Mouse (Mus musculus) heart, postnatal 4 days (tissue): ENCODE measurements around the gene Uvrag. TPM values are rescaled to one million over a fixed set of nuclear protein-coding genes. Genes with fewer than 3 reads are reported as not detected.

ENCODE experiments used
- DNase-seq: peaks from one replicate; pipeline ENCODE4 v3.0.0; 2021
- total RNA-seq, 2 experiments: library from RNA; stranded (reverse); gene quantifications; 2 replicates each; pipeline ENCODE4 v1.2.3; 2021

Uvrag gene
- total RNA-seq, 2 experiments from 2014 or later: 33.2 to 34.5 TPM

DNA sequence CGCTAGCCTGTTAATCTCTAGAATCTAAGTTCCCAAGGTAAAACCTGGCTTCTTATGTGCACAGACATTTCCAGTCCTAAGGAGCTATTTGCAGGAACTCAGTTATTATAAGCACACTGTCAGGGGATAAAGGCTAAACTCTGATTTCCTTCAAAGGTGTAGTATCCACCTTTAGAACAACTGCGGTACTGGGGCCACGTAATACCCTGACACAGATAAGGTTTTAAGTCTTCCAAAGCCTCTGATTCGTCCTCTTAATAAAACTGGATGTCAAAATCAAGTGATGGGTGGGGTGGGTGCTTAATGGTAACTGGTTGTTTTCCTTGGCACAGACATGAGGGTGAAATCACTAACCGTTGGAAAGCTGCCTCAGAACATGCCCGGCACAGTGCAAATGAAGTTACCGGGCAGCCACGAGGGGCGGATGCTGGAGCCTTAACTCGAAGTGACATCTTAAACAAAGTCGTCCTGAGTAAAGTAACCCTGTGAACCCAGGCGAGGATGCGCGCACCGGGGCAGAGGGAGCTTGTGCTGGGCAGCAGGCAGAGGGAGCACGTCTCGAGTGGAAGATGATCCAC lies 83.8 kb downstream of the Uvrag start:
- no peak for DNase-seq

DNA sequence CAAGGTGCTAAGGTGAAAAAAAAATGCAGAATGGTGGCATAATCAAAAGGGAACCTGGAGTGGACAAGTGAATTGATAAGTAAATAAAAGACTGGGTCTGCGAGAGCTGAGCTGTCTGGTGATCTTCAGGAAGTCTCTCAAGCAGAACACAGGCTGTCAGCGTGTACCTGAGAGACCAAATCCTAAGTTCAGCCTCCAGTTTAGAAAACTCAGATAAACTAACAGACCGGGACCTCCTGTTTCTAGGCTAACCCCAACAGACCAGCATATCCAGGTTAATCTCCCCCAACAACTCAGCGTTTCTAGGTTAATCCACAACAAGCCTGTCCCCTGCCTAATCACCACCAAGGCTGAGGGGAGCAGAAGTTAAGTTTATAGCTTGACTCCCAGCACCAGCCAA lies 87.3 kb downstream of the Uvrag start:
- no peak for DNase-seq

DNA sequence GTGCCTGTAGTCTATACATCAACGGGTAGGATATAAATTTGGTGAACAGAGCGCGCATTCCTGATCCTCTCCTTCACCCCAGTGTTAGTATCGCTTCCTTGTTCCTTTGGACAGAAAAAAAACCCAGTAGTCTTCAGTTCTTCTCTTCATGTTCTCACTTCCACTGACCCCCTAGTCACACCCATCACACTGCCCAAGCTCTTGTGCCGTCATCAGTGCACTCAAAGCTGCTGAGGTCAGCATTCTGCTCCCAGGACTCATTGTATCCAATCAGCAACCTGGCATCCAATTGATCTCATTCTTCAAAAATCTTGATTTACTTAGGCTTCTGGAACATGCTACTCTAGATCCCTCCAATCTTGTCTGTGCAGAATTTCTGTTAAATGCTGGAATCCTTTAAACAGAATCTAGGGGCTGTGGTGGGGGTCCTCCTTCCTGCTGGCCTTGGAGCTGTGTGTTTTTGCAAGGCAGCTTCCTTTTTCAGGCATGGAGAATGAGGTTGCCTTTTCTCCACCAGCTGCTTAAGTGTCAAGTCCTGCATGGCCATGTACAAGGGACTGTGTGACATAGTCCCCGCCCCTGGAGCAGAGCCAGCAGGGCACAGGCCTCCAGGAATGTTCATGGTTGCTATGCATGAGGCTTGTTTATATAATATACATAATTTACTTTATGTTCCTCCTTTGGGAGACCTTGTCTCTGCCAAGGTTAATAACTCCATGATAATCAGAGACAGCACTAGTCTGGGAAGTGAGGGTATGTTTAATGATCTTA lies 88.3 kb downstream of the Uvrag start:
- DNase-seq: no peak

DNA sequence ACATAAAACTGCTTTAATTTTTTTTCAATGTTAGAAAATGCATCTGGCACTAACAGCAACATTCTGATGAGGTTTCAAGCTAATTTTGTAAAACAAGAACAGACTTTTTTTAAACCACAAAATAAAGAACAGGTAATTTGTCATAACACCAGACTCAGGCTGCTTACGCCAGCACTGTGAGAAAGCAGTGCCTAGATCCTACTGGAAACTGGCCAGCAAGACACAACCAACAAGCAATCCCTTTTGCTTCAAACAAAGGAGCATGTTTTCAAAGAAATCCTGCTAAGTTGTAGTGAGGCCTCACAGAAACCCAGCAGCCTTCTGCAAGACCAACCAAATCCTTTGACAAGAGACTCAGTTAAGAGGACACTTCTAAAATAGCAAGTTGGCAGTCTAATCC lies 90.1 kb downstream of the Uvrag start:
- no peak for DNase-seq

DNA sequence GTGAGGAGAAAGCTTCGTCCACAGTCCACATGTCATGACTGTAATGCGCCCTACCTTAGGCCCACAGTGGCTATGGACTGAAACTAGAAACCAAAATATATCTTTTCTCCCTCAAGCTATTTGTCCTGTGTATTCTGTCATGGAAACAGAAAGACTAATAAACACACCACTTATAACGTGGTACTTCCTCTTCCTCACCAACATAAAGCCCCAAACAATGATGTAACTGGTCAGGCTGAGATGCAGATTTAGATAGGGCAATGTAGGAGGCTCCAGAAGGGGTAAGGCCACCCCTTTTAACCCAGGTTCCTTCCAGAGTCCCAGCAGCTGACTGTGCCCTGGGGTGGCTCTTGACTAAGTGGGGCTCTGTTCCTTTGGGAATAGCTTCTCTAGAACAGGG lies 91.0 kb downstream of the Uvrag start:
- DNase-seq: no peak

DNA sequence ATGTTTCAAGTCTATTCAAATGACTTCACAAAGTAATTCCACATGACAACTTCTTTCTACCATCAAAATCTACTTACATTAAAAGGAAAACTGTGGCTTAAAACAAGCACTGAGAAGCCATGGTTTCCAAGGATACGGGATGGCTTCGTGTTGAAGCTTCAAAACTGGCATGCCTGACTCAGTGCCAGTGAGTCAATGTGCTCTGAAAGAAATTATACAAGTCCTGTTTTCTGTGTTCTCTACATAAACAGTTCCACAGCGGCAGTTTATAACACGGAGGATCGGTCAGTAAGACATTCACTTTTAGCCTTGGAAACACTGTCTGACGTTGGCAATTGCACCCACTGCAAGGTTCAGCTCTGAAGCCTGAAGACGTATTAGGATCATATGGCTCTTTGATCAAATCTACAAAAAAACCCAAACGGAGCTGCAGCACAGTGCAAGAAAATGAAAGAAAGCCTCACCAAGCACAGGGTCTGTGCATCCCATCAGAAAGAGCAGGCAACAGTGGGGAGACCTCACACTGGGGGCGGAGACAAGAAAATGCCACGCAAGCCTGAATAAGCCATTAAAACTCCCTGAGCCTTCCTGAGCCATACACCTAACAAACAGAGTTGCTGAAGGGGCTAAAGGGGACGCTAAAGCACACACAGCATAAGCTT lies 94.3 kb downstream of the Uvrag start:
- DNase-seq: no peak

DNA sequence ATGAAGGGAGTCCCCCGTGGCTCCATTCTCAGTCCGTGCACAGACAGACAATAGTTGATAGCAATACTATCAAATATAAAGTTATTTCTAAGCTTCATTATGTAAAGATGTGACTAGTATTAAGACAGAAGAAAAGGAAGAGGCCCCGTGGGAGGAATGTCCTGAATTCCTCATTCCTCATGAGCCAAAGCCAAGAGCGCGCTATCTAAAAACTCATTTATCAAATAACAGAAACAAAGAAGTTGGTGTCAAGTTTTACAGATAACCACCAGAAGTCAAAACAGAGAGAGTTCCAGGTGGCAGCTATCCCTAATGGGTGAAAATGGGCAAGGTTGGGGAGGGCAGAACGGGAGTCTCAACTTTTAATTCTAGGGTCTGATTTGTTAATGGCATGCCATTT lies 95.4 kb downstream of the Uvrag start:
- no peak for DNase-seq

DNA sequence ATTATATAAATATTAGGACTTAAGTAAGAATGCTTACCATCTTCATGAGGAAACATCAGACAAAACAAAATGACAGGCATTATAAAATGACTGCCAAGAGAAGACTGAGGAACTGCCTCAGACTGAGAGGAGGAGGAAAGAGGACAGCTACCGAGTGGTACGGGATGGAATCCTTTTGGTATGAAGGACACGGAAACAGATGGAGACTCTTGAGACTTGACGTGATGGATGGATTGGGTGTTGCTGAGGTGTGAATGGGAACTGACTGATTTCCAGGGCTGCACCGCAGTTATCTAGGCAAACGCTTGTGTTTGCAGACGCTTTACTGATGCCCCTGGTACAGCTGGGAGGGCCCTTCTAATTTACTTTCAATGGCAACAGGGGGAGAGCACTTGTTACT lies 97.0 kb downstream of the Uvrag start:
- no peak for DNase-seq

DNA sequence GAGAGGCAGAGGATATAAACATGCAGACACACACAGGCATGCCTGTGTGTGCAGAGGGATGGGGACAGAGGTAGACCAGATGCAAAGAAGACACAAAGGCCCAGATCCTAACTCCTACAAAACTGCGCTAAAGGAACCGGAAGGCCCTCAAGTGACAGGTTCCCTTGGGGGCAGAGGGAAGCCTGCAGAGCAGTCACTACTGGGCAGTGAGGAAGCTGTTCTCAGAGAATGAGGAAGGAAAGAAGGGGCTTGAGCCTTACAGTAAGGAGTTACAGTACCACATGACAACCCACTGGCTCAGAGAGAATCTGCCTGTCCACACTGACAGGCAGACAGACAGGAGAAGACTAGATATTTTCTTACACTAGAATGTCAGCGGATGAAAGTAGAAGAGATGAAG lies 97.6 kb downstream of the Uvrag start:
- DNase-seq: no peak

DNA sequence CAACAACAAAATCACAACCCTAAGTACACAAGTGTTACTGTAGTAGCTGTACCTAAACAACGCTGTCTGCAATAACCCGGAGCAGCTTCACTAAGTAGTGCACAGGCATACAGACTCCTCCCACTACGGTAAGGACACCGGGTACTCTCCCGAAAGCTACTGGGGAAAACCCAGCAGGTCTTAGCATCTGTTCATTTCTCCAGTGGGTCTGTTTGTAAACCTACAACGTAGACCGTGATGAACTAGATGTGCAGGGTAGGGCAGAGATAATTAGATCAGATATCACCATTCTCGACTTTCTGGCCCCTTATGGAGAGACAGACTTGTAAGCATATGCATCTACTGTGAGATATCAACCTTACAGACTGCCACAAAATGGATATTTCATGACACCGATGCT lies 99.1 kb downstream of the Uvrag start:
- DNase-seq: no peak

DNA sequence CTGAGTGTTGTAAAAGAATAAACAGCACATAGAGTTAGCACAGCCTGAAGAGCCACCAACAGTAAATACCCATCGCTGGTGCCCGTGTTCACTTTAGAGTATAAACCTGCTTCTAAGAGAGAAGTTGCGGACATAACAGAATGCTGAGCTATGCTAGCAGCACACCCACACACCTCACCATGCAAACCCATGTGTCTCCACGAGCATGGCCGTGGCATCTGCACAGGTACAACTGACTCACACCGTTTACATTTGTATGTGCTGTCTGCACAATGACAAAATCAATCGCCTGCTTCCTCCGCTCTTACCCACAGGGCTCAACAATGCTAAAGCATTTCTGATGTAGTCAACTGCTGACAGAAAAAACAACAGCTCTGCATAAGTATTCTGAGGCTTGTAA lies 101.0 kb downstream of the Uvrag start:
- no peak for DNase-seq

DNA sequence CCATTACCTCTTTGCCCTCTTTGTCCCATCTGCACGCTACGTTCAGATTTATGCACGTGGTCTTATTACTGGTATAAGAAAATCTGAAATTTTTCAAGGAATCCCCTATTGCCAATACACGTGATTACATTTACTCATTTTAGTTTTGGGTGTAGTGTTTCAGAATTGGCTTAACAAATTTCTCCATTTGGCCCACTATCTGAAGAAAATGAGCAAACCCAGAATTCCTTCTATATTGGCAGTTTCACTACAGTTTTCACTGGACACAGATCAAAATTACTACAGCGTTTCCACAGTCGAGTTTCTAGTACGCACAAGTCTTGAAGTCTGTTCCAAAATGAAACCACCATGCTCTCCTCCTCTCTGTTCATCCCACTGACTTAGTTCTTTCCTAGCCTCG lies 104.7 kb downstream of the Uvrag start:
- DNase-seq: no peak

DNA sequence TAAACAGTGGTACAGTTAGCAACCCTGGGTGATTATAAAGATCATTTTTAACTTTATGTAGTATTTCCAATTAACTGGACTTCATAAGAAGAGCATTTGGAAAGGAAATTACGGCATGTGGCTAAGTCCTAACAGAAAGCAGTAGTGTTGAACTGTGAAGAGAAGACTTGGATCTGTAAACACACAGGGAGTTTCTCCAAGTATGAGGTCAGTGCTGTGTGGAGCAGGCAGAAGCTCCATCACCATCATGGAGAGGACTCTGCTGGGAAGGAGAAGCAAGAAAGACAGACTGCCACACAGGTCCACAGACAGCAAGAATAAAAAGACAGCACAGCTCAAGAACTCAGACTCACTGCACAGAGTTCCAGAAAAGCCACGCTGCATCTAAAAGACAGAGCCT lies 106.0 kb downstream of the Uvrag start:
- DNase-seq: no peak

DNA sequence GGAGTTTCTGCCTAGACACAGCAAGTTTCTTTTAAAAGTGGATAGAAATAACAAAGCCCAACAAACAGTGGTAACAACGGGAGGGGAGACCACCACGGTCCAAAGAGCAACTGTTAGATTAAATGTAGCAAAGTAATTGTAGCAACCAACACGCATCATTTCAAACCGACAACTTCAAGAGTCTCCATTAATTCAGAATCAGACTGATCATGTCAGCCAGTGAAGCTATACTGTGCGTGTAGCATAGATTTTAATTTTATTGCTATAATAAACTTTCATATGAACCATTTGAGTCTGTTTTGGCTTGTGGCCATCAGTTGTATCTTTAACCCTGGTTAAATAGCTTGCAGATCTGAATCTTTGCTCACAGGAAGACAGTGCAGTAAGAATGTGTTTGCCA lies 107.1 kb downstream of the Uvrag start:
- DNase-seq: no peak

DNA sequence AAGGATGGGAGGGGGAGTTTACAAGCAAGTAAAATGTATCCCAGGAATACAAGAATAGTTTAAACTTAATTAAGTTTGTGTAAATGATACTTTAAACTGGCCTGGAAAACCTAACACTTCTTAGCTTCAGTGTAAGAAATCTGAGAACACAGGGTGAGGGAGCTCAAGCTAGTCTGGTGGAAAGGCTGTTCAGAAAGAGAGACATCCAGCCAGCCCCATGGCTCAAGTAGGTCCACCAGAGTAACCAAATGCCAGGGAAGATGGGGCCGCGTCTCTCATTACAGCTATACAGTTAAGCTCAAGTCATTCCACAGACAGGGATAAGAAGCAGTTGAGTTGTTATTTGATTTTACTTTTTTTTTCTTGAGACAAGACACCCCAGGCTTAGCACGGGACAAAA lies 107.6 kb downstream of the Uvrag start:
- no peak for DNase-seq

DNA sequence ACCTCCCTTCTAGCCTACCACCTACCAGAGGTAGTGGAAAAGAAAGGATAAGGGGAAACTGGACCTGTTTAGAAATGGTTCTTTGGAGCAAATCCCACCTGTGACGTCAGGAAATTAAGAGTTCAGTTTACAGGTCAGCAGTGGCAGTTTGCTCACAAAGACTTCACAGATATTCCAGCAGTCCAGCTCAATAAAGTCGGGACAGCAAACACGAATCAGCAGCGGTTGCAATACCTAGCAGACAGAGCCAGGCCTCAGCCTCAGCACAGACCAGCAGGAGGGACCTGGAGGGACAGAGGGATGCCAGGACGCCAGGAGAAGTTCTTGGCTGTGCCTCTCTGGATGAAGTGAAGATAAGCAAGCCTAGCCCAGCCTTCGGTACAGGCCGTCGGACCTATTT lies 108.9 kb downstream of the Uvrag start:
- DNase-seq: no peak

DNA sequence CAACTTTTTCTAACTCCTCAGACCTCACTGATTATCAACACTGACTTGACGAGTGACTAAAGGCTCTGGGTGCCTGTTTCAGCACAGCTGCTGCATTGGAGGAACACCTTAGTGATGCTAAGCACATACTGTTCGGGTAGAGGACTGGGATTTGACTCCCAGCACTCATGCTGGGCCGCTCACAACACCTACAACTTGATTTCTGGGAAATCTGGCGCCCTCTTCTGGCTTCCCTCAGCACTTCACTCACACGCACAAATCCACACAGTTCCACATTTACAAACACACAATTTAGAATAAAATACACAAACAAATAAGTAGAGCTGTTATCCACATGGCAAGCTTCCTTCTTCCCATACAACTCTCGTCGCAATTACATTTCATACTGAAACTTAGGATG lies 112.8 kb downstream of the Uvrag start:
- no peak for DNase-seq

DNA sequence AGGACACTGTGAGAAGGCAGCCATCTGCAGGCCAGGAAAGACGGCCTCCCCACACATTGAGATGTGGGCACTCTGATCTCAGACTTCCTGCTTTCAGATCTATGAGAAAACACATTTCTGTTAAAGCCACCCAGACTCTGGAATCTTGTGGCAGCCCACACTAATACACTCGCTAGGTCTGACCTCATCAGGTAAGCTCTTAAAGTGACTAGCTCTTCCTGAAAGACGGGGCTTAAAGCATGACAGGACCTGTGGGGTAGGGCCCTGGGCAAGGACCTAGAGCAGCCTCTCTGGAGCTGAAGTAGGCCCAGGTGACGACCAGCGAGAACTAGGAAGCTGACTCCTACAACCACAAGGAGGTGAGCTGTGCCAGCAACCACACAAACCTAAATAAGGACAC lies 113.8 kb downstream of the Uvrag start:
- no peak for DNase-seq

DNA sequence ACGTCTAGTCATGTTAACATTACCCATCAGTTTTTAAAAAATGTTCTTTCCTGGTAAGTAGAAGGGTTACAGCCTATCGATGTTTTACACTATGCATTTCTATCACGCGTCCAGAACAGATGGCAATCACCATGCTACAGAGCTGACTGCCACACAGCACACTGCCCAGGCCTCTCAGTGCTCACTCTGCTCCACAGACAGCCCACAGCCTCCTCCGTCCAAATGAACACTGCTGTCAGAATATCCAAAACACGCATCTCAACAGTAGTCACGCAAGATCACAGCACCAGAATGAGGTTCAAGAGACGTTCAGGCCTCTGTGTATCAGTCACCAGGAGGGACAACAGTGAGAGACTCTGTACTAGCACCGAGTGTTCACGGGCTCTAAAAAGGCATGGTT lies 115.0 kb downstream of the Uvrag start:
- DNase-seq: no peak

DNA sequence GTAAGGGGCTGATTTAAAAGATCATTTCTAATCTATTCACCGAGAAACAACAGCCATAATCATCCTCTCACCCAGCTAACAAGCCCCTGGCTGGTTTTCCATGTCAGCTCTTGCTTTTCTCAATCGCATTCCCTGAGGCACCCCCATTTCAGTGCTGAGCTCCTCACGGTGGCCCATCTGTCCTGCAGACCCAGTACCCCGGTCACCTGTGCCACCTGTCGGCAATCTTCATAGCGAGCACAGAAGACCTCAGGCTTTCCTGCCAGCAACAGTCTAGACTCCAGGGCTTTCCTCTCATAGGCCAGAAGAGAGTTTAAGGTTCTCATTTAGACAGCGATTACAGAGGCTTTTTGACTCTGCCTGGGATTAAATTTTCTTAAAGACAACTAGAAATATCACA lies 115.7 kb downstream of the Uvrag start:
- no peak for DNase-seq

DNA sequence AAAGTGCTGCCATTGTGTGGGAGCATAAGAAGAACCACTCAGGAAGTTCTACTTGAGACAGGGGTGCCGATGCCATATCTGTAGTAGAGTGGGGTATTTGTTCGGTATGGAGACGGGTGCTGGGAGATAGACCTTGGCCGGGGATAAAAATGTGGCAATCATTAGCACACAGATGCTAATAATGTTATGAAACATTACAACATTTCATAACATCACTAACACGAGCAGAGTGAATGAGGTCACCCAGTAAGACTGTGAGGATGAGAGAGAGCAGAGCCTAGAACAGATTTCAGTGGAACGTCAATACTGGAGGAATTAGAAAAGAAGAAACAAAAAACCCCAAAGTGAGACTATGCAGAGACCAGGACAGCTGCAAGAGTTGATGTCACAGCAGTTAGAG lies 116.2 kb downstream of the Uvrag start:
- no peak for DNase-seq

DNA sequence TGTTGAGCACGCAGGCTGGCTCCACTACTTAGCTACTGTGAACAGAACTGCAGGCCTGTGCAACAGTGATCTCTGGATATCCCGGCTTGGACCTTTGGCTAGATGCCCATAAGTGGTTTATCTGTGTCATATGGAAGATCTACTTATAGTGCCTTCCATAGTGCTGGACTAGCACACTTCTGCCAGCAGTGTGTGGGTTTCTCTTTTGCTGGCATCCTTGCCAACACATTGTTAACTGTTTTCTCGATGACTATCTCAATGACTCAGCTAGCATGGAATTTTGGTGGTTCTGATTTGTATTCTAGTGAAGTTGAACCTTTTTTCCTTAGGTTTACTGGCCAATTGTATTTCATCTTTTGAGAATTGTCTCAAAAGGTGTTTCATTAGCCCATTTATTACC lies 117.0 kb downstream of the Uvrag start:
- DNase-seq: no peak

DNA sequence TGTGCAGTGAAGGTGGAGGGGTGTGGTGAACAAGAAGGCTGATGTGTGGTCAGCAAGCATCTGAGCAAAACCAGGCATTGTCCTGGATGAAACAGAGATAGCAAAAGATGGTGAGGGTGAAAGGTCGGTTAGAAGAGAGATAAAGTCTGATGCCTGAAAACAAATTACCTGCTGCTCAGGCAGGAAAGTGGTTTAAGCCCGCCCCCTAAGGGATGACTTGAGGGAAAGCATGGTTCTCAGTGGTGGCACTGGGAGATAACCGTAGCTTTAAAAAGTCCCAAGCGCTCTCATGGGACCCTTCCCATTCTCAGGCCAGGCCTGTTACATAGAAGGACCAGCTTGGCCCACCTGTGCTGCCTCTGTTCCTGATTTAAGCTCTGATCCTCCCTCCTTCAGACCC lies 119.7 kb downstream of the Uvrag start:
- DNase-seq: no peak

DNA sequence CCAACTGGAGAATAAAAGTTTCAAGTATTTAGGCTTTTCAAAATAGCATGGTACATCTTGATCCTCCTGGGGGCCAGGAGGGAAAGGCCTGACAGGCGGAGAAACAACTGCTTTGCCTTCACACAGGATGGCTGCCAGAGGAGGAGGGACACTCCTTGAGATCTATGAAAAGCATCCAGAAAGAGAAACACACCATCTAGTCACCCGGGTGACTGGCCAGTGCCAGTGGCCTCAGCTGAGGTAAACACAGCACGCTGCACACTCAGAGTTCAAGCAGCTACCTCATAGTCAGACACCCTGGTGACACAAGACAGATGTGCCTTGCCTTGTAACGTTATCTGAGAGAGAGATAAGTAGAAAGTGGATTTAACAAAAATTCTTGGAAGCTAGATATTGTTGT lies 120.6 kb downstream of the Uvrag start:
- peak; percentile 35 for DNase-seq
